Mouse (Mus musculus) spleen, adult 2 months (tissue): ENCODE data around the gene Fam160a2. TPM values are rescaled to one million over a fixed set of nuclear protein-coding genes. Genes with fewer than 3 reads are reported as not detected.

Source experiments
- DNase-seq, 2 experiments: peaks; one replicate each; pipeline versions ENCODE4 v3.0.0 to v3.0.0-alpha.2; 2012 to 2021; ENCODE audit warnings: low spot score in 2 of 2, low read depth in 1 of 2
- H3K27ac ChIP-seq: fragments of 200-500 bp; 2 replicates; pipeline ENCODE4 v1.5.1; 2012; ENCODE audit warnings: low read length, inconsistent platforms; ENCODE audit not compliant: insufficient read depth
- H3K27me3 ChIP-seq: fragments of 200-500 bp; 2 replicates; pipeline ENCODE4 v1.6.1; 2012; ENCODE audit warnings: mild to moderate bottlenecking, moderate library complexity, low read length, inconsistent platforms; ENCODE audit not compliant: control insufficient read depth, insufficient read depth
- H3K36me3 ChIP-seq: fragments of 200-500 bp; 2 replicates; pipeline ENCODE4 v1.6.1; 2012; ENCODE audit warnings: mild to moderate bottlenecking, low read length, inconsistent platforms; ENCODE audit not compliant: control insufficient read depth, insufficient read depth
- H3K4me1 ChIP-seq: fragments of 200-500 bp; 2 replicates; pipeline ENCODE4 v1.6.1; 2011; ENCODE audit warnings: inconsistent platforms; ENCODE audit not compliant: control insufficient read depth, insufficient read depth, insufficient read length
- H3K4me3 ChIP-seq: fragments of 200-500 bp; 2 replicates; pipeline ENCODE4 v1.5.1; 2011; ENCODE audit warnings: mild to moderate bottlenecking, inconsistent platforms; ENCODE audit not compliant: insufficient read depth, insufficient read length; ENCODE audit errors: extremely low read depth
- CTCF ChIP-seq: fragments of 200-500 bp; IDR thresholded peaks from 2 replicates; pipeline ENCODE4 v1.5.1; 2011; ENCODE audit warnings: mild to moderate bottlenecking, inconsistent platforms; ENCODE audit not compliant: insufficient read depth, insufficient read length, insufficient replicate concordance; ENCODE audit errors: extremely low read depth
- POLR2A ChIP-seq: fragments of 200-500 bp; IDR thresholded peaks from 2 replicates; pipeline ENCODE4 v1.6.1; 2011; ENCODE audit warnings: low read depth, low read length, inconsistent platforms
- WGBS: fragments of 180-500 bp; shearing (Covaris S2); methylation state at CpG from one replicate; pipeline ENCODE4 v1.1.7; 2018; 5-methylcytosine and 5-hydroxymethylcytosine counted together
- polyA plus RNA-seq: library from polyadenylated mRNA; depleted of rRNA; stranded (reverse); fragments of >200 nt; gene quantifications from 2 replicates; pipeline ENCODE4 v1.2.3, GENCODE M21; 2012

The Fam160a2 gene
- polyA plus RNA-seq, 1 experiment, result 36.2 TPM

DNA sequence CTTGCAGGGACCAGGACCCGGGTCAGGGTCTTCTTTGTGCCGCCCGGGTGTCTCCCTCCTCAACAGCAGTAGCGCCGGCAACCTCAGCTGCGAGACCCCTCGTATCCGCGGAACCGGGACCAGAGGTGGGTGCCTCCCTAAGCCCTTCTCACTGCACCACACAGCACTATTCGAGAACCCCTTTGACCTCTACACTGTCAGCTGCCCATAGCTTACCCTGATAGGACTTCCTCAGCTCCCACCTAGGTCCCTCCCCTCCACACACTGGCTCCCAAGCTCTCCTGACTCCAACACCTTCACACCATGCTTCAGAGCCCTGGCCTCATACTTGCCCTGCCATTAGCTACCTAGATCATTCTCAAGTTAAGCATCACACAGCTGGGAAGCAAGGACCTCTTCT, 26.2 kb upstream of the Fam160a2 start:
- TF ChIP-seq CTCF (no peak), POLR2A (no peak)
- no peak overlapping the region for H3K27ac ChIP-seq
- no peak overlapping the region for H3K4me3 ChIP-seq
- H3K27me3 ChIP-seq, result peaks cover 6% of the 10 kb centered on the region; the same call in 1 of the 2 replicates
- DNase-seq, result no peak
- H3K36me3 ChIP-seq, result no peaks in the 10 kb centered on the region
- 7% methylated on average over 11 of the region's 11 CpGs for WGBS
- H3K4me1 ChIP-seq, result no peaks in the 10 kb centered on the region

DNA sequence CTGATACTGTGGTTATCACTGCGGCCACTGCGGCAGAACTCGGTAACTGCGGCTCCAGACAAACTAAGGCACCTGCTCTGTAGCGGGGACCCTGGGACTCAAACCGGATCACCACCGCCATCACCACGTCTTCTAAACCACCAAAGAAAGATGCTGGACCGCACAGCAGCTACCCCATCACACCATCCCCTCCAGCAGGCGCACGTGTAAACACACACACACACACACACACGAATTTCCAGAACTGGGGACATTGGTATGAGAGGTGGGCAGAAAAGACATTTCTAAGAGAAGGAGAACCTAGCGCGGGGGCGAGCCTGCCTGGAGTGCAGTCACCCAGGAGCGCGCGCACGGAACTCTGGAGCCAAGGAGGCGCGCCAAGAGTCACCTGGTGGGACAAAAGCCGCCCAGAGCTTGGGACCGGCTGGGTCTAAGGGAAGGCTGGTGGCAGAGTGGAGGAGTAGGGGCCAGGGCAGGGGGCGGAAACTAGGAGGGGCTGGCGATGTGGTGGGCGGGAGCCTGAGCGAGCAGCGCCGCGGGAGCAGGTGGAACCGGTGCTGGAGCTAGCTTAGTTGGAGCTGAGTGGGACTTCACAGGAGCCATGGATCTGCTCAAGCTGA, 25.7 kb upstream of the Fam160a2 start, which contains the start of gene Cckbr:
Gene Cckbr, plus strand, starts transcription at position 308 of the 620 bp plus-strand sequence.
- WGBS, result 3% methylated on average over 31 of the region's 31 CpGs
- Histone ChIP-seq H3K4me1 (no peaks in the 10 kb centered on the region), H3K27ac (no peak within 1 kb of the TSS), H3K27me3 (peaks cover 6% of the 10 kb centered on the region; the same call in 1 of the 2 replicates), H3K4me3 (no peak within 1 kb of the TSS), H3K36me3 (no peaks in the 10 kb centered on the region)
- DNase-seq, result no peak
- no peak for TF ChIP-seq POLR2A
- no peak for TF ChIP-seq CTCF

DNA sequence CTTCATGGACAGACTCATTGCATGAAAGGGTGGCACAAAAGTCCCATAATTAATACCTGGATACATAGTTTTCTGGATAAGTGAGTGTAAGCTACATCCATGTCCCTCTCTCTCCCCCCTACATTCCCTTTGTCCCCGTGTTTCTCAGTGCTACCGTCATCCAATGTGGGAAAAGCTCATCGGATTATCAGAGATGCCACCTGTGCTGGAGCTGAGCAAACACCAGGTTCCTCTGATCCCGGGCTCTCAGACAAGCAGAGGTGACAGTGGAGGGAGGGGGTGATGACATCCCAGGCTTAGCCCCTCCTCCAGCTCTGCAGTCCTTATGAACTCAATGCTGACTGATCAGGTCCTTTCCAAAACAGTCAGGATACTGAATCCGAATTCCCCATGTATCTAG, 24.5 kb upstream of the Fam160a2 start:
- no peak overlapping the region for H3K4me3 ChIP-seq
- H3K27ac ChIP-seq, result no peak overlapping the region
- TF ChIP-seq POLR2A, result no peak
- no peak for TF ChIP-seq CTCF
- no peaks in the 10 kb centered on the region for H3K4me1 ChIP-seq
- no peak for DNase-seq
- peaks cover 6% of the 10 kb centered on the region; the same call in 1 of the 2 replicates for H3K27me3 ChIP-seq
- H3K36me3 ChIP-seq, result no peaks in the 10 kb centered on the region
- 35% methylated on average over 5 of the region's 5 CpGs for WGBS

DNA sequence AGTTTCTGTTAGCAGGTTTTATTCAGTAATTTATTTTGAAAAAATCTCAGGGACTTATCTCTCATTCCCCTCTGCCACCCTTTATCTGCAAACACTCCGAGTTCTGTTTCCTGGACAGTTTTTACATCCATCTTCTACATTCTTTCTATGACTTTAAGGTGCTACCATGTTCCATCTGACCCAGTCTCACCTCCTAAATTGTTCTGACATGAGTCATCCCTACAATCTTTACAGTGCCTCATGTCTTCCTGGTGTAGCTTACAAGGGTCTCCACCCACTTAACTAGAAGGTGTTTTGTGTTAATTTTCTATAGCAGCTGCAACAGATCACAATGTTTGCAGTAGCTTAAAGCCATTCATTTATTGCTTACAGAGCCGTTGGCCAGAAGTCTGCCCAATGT, 21.0 kb upstream of the Fam160a2 start:
- 56% methylated on average over 2 of the region's 2 CpGs for WGBS

DNA sequence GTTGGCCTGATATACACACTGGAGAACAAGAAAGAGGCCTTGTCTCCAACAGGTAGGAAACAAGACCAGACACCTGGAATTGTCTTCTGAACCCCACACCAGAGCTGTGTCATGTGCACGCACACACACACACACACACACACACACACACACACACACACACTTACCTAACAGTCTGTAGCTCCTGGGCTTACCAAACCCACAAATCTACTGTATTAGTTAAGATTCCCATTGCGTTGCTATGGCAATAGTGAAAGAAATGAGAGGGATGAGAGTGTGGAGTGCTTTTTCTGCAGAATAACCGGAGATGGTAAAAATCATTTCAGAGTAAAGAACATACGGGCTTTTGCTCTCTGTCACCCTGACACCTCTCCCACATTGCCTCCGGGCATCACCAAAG, 18.3 kb upstream of the Fam160a2 start:
- H3K36me3 ChIP-seq, result no peaks in the 10 kb centered on the region
- H3K4me3 ChIP-seq, result no peak overlapping the region
- TF ChIP-seq CTCF (no peak), POLR2A (no peak)
- 88% methylated on average over 5 of the region's 5 CpGs for WGBS
- no peaks in the 10 kb centered on the region for H3K27me3 ChIP-seq
- no peaks in the 10 kb centered on the region for H3K4me1 ChIP-seq
- DNase-seq, result no peak
- no peak overlapping the region for H3K27ac ChIP-seq

More for the DNA sequence above, 21.0 kb upstream of the Fam160a2 start:
- no peak for DNase-seq
- Histone ChIP-seq H3K27me3 (peaks cover 3% of the 10 kb centered on the region; the same call in 1 of the 2 replicates), H3K36me3 (no peaks in the 10 kb centered on the region), H3K27ac (no peak overlapping the region), H3K4me1 (no peaks in the 10 kb centered on the region), H3K4me3 (no peak overlapping the region)
- TF ChIP-seq POLR2A (no peak), CTCF (no peak)

DNA sequence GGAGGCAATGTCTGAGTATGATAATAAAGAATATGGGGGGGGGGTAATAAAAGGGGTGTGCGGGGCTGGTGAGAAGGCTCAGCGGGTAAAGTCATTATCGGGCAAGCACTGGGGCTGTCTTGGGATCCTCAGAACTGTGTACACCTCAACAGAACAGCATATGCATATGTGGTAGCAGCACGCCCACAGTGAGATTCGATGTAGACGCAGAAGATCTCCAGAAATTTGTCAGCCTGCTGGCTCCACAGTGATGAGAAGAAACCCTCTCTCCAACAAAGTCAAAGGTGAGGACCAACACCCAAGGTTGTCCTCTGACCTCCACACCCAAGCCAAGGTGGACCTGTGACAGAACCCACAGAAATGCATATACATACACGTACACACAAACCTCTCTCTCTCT, 16.7 kb upstream of the Fam160a2 start:
- TF ChIP-seq POLR2A (no peak), CTCF (no peak)
- no peak for DNase-seq
- no peaks in the 10 kb centered on the region for H3K36me3 ChIP-seq
- no peaks in the 10 kb centered on the region for H3K27me3 ChIP-seq
- WGBS, result 88% methylated on average over 7 of the region's 7 CpGs
- H3K27ac ChIP-seq, result no peak overlapping the region
- no peaks in the 10 kb centered on the region for H3K4me1 ChIP-seq
- H3K4me3 ChIP-seq, result no peak overlapping the region

DNA sequence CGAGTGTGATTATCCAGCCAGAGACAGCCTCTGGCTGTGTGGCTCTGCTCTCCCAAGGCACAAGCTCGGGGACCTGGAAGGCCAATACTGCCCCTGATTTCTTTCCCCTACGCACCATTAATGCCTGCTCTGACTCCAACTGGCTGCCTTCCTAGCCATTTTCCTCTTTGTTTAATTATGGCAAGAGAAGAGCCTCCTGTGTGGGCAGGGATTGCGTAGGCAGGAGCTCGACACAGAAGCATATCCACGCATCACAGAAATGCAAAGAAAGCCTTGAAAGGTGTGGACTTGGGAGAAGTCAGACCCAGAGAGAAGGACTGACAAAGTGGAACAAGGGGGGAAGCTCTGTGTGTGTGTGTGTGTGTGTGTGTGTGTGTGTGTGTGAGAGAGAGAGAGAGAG, 14.5 kb upstream of the Fam160a2 start:
- WGBS, result 78% methylated on average over 6 of the region's 6 CpGs
- H3K4me3 ChIP-seq, result no peak overlapping the region

More for the DNA sequence above, 14.5 kb upstream of the Fam160a2 start:
- H3K4me1 ChIP-seq, result no peaks in the 10 kb centered on the region
- H3K27ac ChIP-seq, result no peak overlapping the region
- TF ChIP-seq CTCF, result no peak
- TF ChIP-seq POLR2A, result no peak
- no peak for DNase-seq
- H3K36me3 ChIP-seq, result no peaks in the 10 kb centered on the region
- no peaks in the 10 kb centered on the region for H3K27me3 ChIP-seq
